Mouse (Mus musculus) Patski (cell line): ENCODE measurements around the gene Prrg2. TPM values are rescaled to one million over a fixed set of nuclear protein-coding genes. Genes with fewer than 3 reads are reported as not detected.

ENCODE experiments used
- ATAC-seq: fragments of 100-300 bp; one replicate; pipeline ENCODE4 v1.8.0; 2021
- CTCF ChIA-PET: fragments of 350-600 bp; sonication (Branson Sonifier 250); formaldehyde crosslinking; loops from one replicate; lab custom pipeline; 2022; ENCODE audit warnings: inconsistent platforms; lab: Charles Lee
- POLR2A ChIA-PET: fragments of 350-600 bp; sonication (Branson Sonifier 250); formaldehyde crosslinking; loops from one replicate; lab custom pipeline; 2022; ENCODE audit warnings: antibody characterized with exemption, inconsistent platforms; lab: Charles Lee
- DNase-seq: peaks from one replicate; pipeline ENCODE4 v3.0.0-alpha.2; 2011; ENCODE audit warnings: low read depth, low spot score
- H3K27me3 ChIP-seq: fragments of 371-371 bp; one replicate; pipeline ENCODE4 v1.5.1; 2021
- CTCF ChIP-seq: fragments of 100-300 bp; IDR thresholded peaks from one replicate; pipeline ENCODE4 v1.5.1; 2021
- in situ Hi-C: fragments of 300-500 bp; cut with MboI; formaldehyde crosslinking; loops from 3 replicates; pipeline ENCODE4 v1.11.1; 2018; ENCODE audit warnings: low pct_unique_long_range_greater_than_20kb, mixed read lengths
- polyA plus RNA-seq: library from polyadenylated mRNA; unstranded; gene quantifications from one replicate; pipeline ENCODE4 v1.2.3, GENCODE M21; 2021

The Prrg2 gene
- polyA plus RNA-seq, 1 experiment from 2014 or later: 38.6 TPM

DNA sequence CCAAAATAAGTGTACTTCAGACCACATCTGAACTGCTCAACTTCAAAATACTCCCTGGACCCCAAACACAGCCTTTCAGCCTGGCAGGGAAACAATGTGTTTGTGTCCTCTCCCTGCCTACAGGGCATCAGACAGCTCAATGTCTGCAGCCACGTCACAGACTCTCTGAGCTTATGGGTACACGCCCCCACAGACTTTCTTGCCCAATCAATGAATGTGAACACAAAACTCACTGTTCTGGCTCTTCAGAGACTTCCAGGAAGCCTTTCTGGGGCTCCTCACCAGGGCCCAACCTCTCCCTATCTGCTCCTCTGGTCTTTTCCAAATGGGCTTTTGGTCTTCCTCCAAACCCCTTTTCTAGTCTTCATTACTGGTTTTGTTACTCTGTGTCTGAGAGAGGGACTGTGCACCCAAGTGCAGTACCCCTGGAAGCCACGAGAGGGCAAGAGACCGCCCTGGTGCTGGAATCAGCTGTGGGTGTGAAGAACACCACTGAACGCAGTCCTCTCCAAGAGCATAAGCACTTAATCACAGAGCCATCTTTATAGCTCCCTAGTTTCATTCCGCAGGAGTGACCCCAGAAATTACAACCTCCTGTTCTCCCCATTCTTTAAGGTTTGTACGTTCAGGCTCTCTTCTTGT, 24.6 kb downstream of the Prrg2 start:
- DNase-seq (no peak), ATAC-seq (no peak)
- H3K27me3 ChIP-seq: no peaks in the 10 kb centered on the region
- TF ChIP-seq CTCF: no peak
- CTCF ChIA-PET: interaction anchor here (1.0 to 2.3 kb wide), 5 partner anchors 11 to 52 kb away, joined by 3 to 9 read pairs (median 5); no protein-coding TSS in a partner anchor
- POLR2A ChIA-PET: interaction anchor here (0.9 to 1.9 kb wide), 2 partner anchors 15 to 73 kb away, joined by 3 to 5 read pairs; partner anchors contain the start of gene Prr12
- in situ Hi-C loops: no loop called here

DNA sequence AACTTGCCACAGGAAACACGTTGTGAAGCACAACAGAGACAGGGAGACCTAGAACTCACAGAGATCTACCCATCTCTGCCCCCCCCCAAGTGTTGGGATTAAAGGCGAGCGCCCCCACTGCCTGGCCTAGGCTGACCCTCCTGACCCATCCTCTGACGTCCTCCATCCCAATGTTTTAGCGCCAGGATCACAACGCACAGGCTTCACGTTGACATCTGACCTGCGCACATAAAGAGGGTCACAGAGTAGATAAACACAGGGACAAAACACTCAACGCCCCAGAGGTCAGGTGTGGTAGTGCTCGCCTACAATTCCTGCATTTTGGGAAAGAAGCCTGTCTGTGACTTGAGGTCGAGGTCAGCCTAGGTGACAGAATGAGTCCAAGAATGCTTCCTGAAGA, 25.8 kb downstream of the Prrg2 start:
- DNase-seq (no peak), ATAC-seq (no peak)
- POLR2A ChIA-PET: interaction anchor here (0.6 kb wide), 1 partner anchor 1549 kb away, joined by 4 read pairs; no protein-coding TSS in a partner anchor
- no peaks in the 10 kb centered on the region for H3K27me3 ChIP-seq
- CTCF ChIA-PET: no interaction called here
- in situ Hi-C loops: no loop called here
- no peak for TF ChIP-seq CTCF

DNA sequence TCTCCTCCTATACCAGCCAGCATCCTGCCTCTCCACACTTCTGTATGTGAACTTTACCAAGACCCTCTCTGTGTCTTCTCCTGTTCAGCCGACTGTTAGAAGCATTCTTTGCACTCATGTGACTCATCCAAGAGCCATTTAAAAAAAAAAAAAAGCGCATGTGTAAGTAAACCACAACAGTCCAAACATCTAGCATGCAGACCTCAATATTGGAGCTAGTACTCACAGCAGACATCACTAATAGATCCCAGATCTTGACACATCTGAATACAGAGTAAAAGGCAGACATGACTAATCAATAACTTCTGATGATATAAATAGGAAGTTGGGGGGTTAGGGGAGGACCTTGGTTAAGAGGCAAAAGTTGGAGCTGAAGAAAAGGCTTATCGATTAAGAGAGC, 26.8 kb downstream of the Prrg2 start:
- POLR2A ChIA-PET: interaction anchor here (0.7 to 0.8 kb wide), 2 partner anchors 17 to 18 kb away, joined by 3 read pairs; partner anchors contain the start of gene Prr12
- CTCF ChIA-PET: interaction anchor here (0.6 kb wide), 1 partner anchor 8 kb away, joined by 3 read pairs; no protein-coding TSS in a partner anchor
- no peaks in the 10 kb centered on the region for H3K27me3 ChIP-seq
- no peak for TF ChIP-seq CTCF
- DNase-seq (no peak), ATAC-seq (no peak)
- in situ Hi-C loops: no loop called here

DNA sequence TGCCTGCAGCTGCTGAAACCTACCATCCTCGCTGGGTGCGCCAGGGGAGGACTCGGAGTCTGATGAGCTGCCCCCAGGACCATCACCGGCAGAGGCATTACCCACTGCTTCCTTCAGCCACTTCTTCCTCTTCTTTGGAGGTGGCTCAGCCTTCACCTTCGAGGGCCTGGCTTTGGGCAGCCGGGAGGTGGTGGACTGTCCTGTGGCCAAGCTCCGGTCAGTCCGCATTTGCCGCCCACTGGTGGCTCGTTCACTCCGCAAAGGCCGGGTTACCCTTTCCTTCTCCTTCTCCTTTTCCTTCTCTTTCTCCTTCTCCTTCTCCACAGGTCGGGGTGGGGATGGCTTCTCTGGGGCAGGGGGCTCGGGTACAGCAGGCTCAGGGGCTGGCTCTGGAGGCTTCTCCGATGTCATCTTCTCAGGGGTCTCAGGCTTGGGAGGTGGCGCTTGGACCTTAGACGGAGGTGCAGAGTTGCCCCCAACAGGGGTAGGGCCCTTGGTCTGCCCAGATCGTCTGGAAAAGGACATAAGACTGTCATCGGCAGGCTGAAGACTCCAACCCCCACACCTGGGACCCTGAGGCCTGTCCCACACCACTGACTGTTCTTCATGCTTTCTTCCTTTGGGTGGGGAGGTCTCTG, 28.6 kb downstream of the Prrg2 start:
- ChIA-PET POLR2A (no interaction called here), CTCF (no interaction called here)
- in situ Hi-C loops: no loop called here
- DNase-seq (no peak), ATAC-seq (no peak)
- H3K27me3 ChIP-seq: no peaks in the 10 kb centered on the region
- TF ChIP-seq CTCF: no peak

DNA sequence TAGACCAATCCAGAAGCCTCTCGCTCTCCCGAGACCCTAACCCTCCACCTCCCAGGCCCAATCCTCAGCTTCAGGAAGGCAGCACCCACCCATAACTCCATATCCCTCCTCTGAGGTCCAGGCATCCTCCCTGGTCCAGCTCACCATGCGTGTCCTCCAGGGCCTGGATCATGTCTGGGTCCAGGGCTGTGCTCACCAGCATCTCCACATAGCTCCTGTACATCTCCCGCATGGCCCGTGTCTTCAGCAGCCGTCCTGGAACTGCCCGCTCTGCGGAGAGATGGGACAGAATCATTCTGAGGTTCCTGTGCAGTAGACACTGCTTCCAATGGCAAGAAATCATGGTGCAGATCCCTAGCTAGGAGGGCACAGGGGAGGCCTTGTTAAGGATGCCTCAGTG, 31.6 kb downstream of the Prrg2 start:
- DNase-seq (no peak), ATAC-seq (no peak)
- POLR2A ChIA-PET: interaction anchor here (1.2 kb wide), 1 partner anchor 17 kb away, joined by 3 read pairs; no protein-coding TSS in a partner anchor
- no peak for TF ChIP-seq CTCF
- H3K27me3 ChIP-seq: no peaks in the 10 kb centered on the region
- in situ Hi-C loops: no loop called here
- CTCF ChIA-PET: interaction anchor here (1.1 to 1.3 kb wide), 2 partner anchors 10 to 14 kb away, joined by 3 to 4 read pairs; no protein-coding TSS in a partner anchor

DNA sequence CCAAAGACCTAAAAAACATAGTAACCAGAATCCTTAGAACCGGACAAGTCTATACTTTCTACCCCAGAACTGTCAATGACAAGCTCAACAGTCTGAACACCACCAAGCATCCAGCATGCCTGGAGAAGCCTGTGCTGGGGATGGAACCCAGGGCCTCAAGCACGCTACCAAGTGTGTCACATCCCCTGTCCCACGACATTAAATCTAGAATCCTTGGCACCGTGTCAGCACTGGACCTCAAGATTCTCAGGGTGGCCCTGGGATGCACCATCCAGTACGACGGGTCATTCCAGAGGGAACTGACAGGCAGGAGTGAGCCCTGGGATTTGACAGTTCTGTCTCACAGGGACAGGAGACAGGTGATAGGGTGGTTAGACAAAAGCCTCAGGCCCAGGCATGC, 32.5 kb downstream of the Prrg2 start:
- no peak for TF ChIP-seq CTCF
- CTCF ChIA-PET: interaction anchor here (1.1 to 2.7 kb wide), 4 partner anchors 10 to 29 kb away, joined by 3 to 8 read pairs (median 4); partner anchors contain the start of gene Rras
- H3K27me3 ChIP-seq: no peaks in the 10 kb centered on the region
- POLR2A ChIA-PET: interaction anchor here (1.2 kb wide), 1 partner anchor 18 kb away, joined by 3 read pairs; no protein-coding TSS in a partner anchor
- ATAC-seq (no peak), DNase-seq (no peak)
- in situ Hi-C loops: no loop called here

DNA sequence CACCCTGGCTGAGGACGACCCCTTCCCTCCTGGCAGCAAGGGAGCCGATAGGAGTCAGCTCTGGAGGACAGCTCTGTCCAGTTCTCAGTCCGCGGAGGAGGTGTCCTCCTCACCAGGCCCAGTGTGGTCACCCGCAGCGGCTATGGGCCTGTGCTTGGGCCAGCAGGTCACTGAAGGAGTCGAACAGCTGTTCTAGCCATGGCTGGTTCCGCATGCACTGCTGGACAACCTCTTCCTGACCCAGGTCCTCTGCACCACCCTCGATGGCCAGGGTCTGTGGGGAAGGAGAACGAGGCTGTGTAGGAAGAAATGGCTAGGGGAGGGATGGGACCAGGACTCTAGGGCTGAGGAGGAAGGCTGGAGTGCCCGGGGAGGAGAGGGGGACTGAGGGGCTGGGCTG, 34.1 kb downstream of the Prrg2 start:
- no peak for DNase-seq
- CTCF ChIA-PET: interaction anchor here (2.7 kb wide), 1 partner anchor 10 kb away, joined by 8 read pairs; the partner anchor contains the start of gene Rras
- POLR2A ChIA-PET: no interaction called here
- no peak for TF ChIP-seq CTCF
- ATAC-seq: no peak
- no peaks in the 10 kb centered on the region for H3K27me3 ChIP-seq
- in situ Hi-C loops: no loop called here

DNA sequence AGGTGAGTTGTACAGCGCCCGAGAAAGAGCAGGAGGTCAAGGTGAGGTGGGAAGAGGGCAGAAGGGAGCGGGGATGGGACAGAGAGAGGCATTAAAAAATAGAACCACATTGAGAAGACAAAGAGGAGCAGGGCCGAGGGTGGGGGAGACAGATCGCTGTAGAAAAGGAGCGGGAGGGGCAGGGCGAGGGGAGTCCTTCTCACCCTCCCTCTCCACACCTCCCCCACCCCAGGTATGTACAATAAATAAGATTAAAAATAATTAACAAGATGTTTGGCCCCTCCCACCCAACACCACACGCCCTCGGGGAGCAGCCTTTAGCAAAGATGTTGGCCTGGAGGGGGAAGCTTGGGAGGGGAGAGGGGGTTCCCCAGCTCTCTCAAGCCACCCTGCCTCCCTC, 34.7 kb downstream of the Prrg2 start:
- no peak for DNase-seq
- in situ Hi-C loops: no loop called here
- H3K27me3 ChIP-seq: no peaks in the 10 kb centered on the region
- POLR2A ChIA-PET: no interaction called here
- CTCF ChIA-PET: interaction anchor here (0.6 to 2.7 kb wide), 3 partner anchors 8 to 10 kb away, joined by 3 to 8 read pairs (median 5); partner anchors contain the start of gene Rras
- no peak for ATAC-seq
- no peak for TF ChIP-seq CTCF

DNA sequence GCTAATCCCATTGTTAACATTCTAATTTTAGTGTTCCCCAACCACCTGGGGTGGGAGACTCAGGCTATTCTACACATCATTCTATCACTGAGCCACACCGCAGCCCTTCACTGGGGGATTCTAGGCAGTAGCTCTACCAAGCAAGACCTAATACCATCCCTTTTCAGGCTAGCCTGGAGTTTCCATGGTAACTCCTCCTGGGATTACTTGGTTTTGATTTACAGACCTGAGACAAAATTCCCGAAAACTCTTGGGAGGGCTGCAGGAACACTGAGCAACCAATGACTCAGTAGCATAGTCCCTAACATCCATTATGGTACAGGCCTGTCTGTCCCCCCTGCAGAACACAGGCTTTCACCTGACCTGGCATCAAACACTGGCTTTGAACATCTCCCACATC, 36.2 kb downstream of the Prrg2 start:
- no peaks in the 10 kb centered on the region for H3K27me3 ChIP-seq
- in situ Hi-C loops: no loop called here
- no peak for TF ChIP-seq CTCF
- ChIA-PET CTCF (interaction anchor here (1.3 to 1.5 kb wide), 2 partner anchors 8 to 12 kb away, joined by 5 read pairs; partner anchors contain the start of gene Rras), POLR2A (no interaction called here)
- DNase-seq (no peak), ATAC-seq (no peak)

DNA sequence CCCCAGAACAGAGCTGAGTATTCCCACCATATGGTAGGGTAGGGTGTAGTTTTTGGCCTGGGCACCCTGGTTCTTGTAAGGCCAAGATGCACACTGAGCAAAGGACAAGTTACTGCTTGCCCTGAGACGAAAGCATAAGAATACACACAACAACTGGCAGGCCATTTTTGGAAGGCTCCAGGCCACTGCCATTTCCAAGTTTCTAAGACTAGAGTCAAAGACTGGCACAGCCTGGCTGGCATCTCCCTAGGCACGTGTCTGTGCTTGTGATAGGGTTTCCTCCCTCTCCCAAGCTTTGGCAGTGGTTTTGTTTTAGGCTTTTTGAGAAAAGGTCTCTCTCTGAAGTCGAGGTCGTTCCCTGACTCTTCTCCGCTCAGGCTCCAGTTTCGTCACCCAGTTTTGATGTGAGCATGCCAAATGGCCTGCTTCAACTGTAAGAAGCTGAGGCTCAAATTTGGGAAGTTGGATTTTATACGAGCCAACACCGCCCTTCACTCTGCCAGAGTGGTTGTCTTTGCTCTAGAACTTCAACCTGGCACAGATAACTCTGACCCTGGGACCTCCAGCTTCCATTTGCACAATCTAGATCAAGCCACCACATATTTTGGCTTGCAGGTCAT, 36.8 kb downstream of the Prrg2 start:
- TF ChIP-seq CTCF: no peak
- POLR2A ChIA-PET: no interaction called here
- H3K27me3 ChIP-seq: no peaks in the 10 kb centered on the region
- in situ Hi-C loops: no loop called here
- no peak for DNase-seq
- no peak for ATAC-seq
- CTCF ChIA-PET: no interaction called here
